Mouse (Mus musculus) thymus, adult 2 months (tissue): ENCODE results near the gene Ghr. TPM values are rescaled to one million over a fixed set of nuclear protein-coding genes. Genes with fewer than 3 reads are reported as not detected.

ENCODE experiments used
- DNase-seq: peaks from one replicate; pipeline ENCODE4 v3.0.0; 2021
- H3K27ac ChIP-seq: fragments of 200-500 bp; 2 replicates; pipeline ENCODE4 v1.5.1; 2012; ENCODE audit warnings: low read length, control low read depth; ENCODE audit not compliant: control insufficient read depth, insufficient read depth
- H3K27me3 ChIP-seq: fragments of 200-500 bp; 2 replicates; pipeline ENCODE4 v1.6.1; 2012; ENCODE audit warnings: mild to moderate bottlenecking, low read length, moderate library complexity, mixed read lengths; ENCODE audit not compliant: control insufficient read depth, insufficient read depth
- H3K36me3 ChIP-seq: fragments of 200-500 bp; 2 replicates; pipeline ENCODE4 v1.6.1; 2012; ENCODE audit warnings: mild to moderate bottlenecking, low read length, moderate library complexity; ENCODE audit not compliant: control insufficient read depth, insufficient read depth
- H3K4me1 ChIP-seq: fragments of 200-500 bp; replicated peaks from 2 replicates; pipeline ENCODE4 v1.6.1; 2012; ENCODE audit warnings: low read length; ENCODE audit not compliant: control insufficient read depth, insufficient read depth
- H3K4me3 ChIP-seq: fragments of 200-500 bp; 2 replicates; pipeline ENCODE4 v1.5.1; 2012; ENCODE audit warnings: mild to moderate bottlenecking, low read length, control low read depth, moderate library complexity; ENCODE audit not compliant: control insufficient read depth, insufficient read depth
- CTCF ChIP-seq: fragments of 200-500 bp; IDR thresholded peaks from 2 replicates; pipeline ENCODE4 v1.5.1; 2012; ENCODE audit warnings: mild to moderate bottlenecking, control low read depth, low read length, moderate library complexity, borderline replicate concordance; ENCODE audit not compliant: control insufficient read depth, poor library complexity, insufficient read depth; ENCODE audit errors: extremely low read depth
- POLR2A ChIP-seq: fragments of 200-500 bp; IDR thresholded peaks from 2 replicates; pipeline ENCODE4 v1.6.1; 2012; ENCODE audit warnings: mild to moderate bottlenecking, low read length, control low read depth, moderate library complexity; ENCODE audit not compliant: control insufficient read depth, poor library complexity, insufficient read depth; ENCODE audit errors: extremely low read depth
- WGBS: fragments of 180-500 bp; shearing (Covaris S2); methylation state at CpG from one replicate; pipeline ENCODE4 v1.1.7; 2018; 5-methylcytosine and 5-hydroxymethylcytosine counted together
- polyA plus RNA-seq: library from polyadenylated mRNA; depleted of rRNA; stranded (reverse); fragments of >200 nt; gene quantifications from 2 replicates; pipeline ENCODE4 v1.2.3, GENCODE M21; 2012

The Ghr gene
- polyA plus RNA-seq, 1 experiment, result 7.3 TPM

DNA sequence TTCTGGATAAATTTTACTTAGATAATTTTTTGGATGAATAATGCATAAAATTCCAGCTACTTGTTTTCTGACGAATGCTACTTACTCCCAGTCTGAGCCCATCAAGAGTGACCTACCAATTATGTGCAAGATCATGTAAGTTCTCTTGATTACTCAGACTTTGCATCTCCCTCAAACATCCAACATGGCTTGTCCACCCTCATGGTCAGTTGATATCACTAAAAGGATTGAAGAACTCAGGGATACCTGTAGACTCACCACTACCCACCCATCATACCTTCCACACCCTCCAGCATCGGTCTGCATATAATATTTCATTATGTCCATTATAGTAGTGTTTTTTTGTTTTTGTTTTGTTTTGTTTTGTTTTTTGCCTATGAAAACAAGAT, 18.8 kb upstream of the Ghr start:
- DNase-seq, result no peak
- Histone ChIP-seq H3K27me3 (no peaks in the 10 kb centered on the region), H3K36me3 (no peaks in the 10 kb centered on the region), H3K4me1 (no peaks in the 10 kb centered on the region), H3K27ac (no peak overlapping the region), H3K4me3 (no peak overlapping the region)
- WGBS, result 95% methylated on average over 2 of the region's 2 CpGs
- no peak for TF ChIP-seq CTCF
- no peak for TF ChIP-seq POLR2A

DNA sequence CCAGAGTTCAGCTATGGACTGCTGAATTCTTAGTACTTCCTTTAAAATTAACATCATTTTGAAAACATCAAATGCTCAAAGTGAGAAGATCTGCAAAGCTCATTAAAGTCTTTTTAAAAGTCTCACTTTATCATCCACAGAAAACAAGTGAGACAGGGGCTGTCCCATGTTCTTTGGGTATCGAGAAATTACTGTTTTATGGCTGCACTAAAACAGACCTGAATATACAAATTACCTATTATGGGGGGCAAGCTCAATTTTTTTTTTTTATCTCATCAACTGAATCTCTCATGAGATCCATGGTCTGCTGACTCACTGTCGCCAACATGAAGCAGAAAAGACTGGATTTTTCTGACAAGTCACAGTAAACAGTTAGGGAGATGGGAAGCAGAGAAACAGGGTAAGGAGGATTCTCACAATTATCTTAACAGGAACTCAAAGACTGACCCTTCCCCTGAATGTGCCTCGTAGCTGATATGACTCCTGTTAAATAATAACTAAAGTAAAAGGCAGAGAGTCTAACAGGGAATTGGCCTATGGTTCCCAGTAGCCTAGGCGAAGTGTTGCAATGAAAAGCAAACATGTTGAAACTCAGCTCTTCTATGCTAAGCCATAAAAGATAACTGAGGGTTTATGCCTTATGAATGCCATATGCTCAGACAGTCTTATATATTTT, 18.3 kb upstream of the Ghr start:
- WGBS, result 88% methylated on average over 4 of the region's 4 CpGs
- no peaks in the 10 kb centered on the region for H3K36me3 ChIP-seq
- H3K27ac ChIP-seq, result no peak overlapping the region
- no peaks in the 10 kb centered on the region for H3K27me3 ChIP-seq
- no peak overlapping the region for H3K4me3 ChIP-seq
- no peaks in the 10 kb centered on the region for H3K4me1 ChIP-seq
- TF ChIP-seq CTCF (no peak), POLR2A (no peak)
- DNase-seq, result no peak

DNA sequence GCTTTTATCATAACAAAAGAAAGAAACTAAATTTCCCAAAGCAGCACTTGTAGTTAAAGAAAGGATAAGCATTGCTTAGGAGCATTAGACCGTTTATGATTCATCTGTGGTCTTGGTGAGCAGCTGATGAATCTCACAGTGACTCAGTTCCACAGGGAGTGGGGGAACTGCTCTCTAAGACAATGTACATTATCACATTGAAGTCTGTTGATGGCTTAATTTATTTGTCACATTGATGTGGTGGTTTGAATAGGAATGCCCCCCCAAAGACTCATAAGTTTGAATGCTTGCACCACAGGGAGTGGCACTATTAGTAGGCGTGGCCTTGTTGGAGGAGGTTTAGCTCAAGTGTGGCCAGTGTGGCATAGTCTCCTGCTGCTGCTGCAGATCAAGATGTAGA, 4.6 kb upstream of the Ghr start:
- WGBS, result 77% methylated on average over 2 of the region's 2 CpGs
- no peak for TF ChIP-seq CTCF
- no peak for TF ChIP-seq POLR2A
- no peak overlapping the region for H3K4me3 ChIP-seq
- no peaks in the 10 kb centered on the region for H3K4me1 ChIP-seq
- no peak for DNase-seq
- no peak overlapping the region for H3K27ac ChIP-seq
- no peaks in the 10 kb centered on the region for H3K27me3 ChIP-seq
- H3K36me3 ChIP-seq, result no peaks in the 10 kb centered on the region

DNA sequence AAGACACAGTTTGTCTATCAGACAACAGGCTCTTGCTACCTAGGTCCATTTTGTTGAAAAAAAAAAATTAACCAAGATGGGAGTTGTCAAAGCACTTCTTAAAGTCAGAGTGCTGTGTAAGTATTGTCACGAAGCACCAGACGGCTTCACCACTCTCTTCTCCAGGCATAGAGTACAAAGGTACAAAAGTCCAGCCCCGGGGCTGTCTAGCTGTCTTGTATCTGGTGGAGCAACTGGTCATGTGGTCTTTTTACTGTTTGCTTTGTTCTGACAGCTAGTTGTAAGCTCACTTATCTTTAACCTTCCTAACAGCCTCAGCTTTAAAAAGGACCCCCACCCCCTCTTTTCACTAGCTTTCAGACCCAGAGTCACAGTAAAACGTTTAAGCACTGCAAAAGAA, 1.1 kb upstream of the Ghr start:
- Histone ChIP-seq H3K4me1 (no peaks in the 10 kb centered on the region), H3K4me3 (no peak overlapping the region), H3K36me3 (no peaks in the 10 kb centered on the region), H3K27me3 (no peaks in the 10 kb centered on the region; the same call in 1 of the 2 replicates), H3K27ac (no peak overlapping the region)
- 66% methylated on average over 4 of the region's 4 CpGs for WGBS
- DNase-seq, result no peak
- no peak for TF ChIP-seq POLR2A
- TF ChIP-seq CTCF, result no peak

DNA sequence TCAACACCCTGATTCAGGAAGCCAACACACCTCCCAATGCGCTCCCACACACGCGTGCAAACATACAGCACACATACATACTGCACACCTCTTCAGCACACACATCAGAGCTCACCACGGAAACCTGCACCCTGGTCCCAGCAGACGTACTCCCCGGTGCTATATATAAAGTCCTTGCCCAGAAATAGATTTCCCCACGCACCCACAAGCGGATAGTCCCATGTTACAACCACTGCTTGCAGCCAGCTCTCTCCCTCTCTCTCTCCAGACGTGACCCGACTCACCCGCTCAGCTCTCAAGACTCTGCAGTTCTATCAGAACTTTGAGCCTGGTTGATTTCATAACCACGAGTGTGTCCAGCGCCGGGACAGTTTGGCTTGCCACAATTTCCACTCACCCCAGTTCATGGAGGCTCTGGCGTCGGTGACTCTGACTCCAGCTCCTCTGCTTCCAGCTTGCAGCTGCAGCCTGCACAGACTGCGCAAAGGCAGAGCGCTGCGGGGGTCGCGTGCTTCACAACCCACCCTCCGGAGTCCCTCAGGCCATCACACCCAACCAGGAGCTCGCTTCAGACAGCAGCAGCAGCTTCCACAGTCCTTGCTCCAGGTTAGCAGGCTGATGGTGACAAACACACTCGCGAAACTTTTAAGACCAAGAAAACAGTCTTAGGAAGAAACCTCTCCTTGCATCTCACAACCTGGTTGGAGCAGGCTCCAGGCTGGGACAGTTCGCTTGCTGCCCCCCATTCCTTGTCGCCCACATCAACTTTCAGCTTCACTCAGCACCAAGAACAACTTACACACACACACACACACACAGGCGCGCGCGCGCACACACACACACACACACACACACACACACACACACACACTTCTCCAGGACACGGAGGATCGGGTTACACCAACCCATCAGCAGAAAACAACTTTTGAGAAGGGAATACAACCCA, 1.2 kb downstream of the Ghr start:
- H3K4me1 ChIP-seq, result no peaks in the 10 kb centered on the region
- H3K36me3 ChIP-seq, result no peaks in the 10 kb centered on the region
- H3K27me3 ChIP-seq, result no peaks in the 10 kb centered on the region; the same call in 1 of the 2 replicates
- no peak for DNase-seq
- 7% methylated on average over 34 of the region's 34 CpGs for WGBS
- no peak overlapping the region for H3K27ac ChIP-seq
- TF ChIP-seq CTCF (no peak), POLR2A (no peak)
- H3K4me3 ChIP-seq, result peak overlapping the region; percentile 12; the same call in 1 of the 2 replicates

DNA sequence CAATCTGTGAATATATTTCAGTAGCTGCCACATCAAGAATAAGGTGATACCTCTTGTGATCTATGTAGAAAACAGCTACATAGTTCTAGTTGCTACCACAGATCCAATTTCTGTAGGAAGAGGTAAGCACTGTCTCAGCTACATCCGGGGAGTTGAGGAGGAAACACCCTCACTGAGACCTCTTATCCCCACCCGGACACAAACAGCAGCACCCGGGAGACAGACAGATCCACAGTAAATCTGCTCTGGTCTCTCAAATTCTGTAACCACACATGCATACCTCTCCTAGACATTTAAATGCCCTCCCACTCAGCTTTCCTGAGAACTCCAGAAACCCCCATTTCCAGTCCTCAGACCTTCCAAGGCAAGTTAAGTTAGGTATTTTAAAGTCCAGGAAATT, 2.0 kb downstream of the Ghr start:
- Histone ChIP-seq H3K27me3 (no peaks in the 10 kb centered on the region; the same call in 1 of the 2 replicates), H3K27ac (no peak overlapping the region), H3K36me3 (no peaks in the 10 kb centered on the region), H3K4me3 (no peak overlapping the region), H3K4me1 (no peaks in the 10 kb centered on the region)
- no peak for DNase-seq
- TF ChIP-seq POLR2A (no peak), CTCF (no peak)
- WGBS, result 74% methylated on average over 3 of the region's 3 CpGs
